Mouse (Mus musculus): ENCODE data around the gene Hrg.

Hrg gene

GRCm38 (mm10) chr16:22939120-22939695 lies 11.7 kb upstream of the Hrg start:
- no peak for TF ChIP-seq GATA4 (IDR thresholded peaks at IDR 0.05; ENCODE audit: insufficient replicate concordance, low read length)

DNA sequence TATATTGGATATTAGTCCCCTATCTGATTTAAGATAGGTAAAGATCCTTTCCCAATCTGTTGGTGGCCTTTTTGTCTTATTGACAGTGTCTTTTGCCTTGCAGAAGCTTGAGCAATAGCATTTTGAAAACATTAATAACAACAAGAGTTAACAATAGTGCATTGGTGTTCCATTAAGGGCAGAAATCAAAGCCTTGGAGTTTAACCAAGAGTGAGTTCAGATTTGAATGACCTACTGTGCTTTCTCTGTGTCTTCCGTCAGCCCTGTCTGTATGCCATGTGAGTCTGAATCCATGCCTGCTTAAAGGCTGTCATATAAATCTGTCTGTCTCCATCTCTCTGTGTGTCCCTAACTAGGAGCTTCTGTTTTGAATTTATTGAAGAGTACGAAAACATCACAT lies 3.5 kb upstream of the Hrg start:
- TF ChIP-seq GATA4 (IDR thresholded peaks at IDR 0.05; ENCODE audit: insufficient replicate concordance, low read length), result no peak

- TF ChIP-seq GATA4 (IDR thresholded peaks at IDR 0.05; ENCODE audit: insufficient replicate concordance, low read length), result no peak
Measured at GRCm38 (mm10) chr16:22953069-22953468, 2.2 kb downstream of the Hrg start.

GRCm38 (mm10) chr16:22955397-22956084 lies 4.7 kb downstream of the Hrg start:
- TF ChIP-seq GATA4 (IDR thresholded peaks at IDR 0.05; ENCODE audit: insufficient replicate concordance, low read length), result no peak

GRCm38 (mm10) chr16:22956085-22956439 lies 5.2 kb downstream of the Hrg start:
- TF ChIP-seq GATA4 (IDR thresholded peaks at IDR 0.05; ENCODE audit: insufficient replicate concordance, low read length), result no peak

- no peak for TF ChIP-seq GATA4 (IDR thresholded peaks at IDR 0.05; ENCODE audit: insufficient replicate concordance, low read length)
Measured at GRCm38 (mm10) chr16:22961073-22961472, 10.2 kb downstream of the Hrg start.

DNA sequence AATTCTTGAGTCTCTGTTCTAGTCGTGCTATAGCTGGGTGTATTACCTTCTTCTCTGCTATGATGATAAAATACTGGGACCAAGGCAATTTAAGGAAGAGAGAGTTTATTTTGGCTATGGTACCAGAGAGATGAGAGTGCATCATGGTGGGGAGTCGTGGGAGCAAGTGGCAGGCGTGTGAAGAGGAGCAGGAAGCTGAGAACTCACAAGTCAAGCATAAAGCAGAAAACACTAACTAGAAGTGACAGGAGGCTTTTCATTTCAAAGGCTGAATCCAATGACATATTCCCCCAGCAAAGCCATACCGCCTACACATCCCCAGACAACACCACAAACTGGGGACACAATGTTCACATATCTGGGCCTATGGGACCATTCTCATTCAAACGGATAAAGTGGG lies 11.4 kb downstream of the Hrg start:
- TF ChIP-seq GATA4 (IDR thresholded peaks at IDR 0.05; ENCODE audit: insufficient replicate concordance, low read length), result no peak

- TF ChIP-seq GATA4 (IDR thresholded peaks at IDR 0.05; ENCODE audit: insufficient replicate concordance, low read length), result no peak
Measured at GRCm38 (mm10) chr16:22963293-22963692, 12.4 kb downstream of the Hrg start.

GRCm38 (mm10) chr16:22967383-22968030 lies 16.6 kb downstream of the Hrg start:
- TF ChIP-seq GATA4 (IDR thresholded peaks at IDR 0.05; ENCODE audit: insufficient replicate concordance, low read length), result no peak
